Mouse (Mus musculus): Measurements from ENCODE around the gene Ciao1.

DNA sequence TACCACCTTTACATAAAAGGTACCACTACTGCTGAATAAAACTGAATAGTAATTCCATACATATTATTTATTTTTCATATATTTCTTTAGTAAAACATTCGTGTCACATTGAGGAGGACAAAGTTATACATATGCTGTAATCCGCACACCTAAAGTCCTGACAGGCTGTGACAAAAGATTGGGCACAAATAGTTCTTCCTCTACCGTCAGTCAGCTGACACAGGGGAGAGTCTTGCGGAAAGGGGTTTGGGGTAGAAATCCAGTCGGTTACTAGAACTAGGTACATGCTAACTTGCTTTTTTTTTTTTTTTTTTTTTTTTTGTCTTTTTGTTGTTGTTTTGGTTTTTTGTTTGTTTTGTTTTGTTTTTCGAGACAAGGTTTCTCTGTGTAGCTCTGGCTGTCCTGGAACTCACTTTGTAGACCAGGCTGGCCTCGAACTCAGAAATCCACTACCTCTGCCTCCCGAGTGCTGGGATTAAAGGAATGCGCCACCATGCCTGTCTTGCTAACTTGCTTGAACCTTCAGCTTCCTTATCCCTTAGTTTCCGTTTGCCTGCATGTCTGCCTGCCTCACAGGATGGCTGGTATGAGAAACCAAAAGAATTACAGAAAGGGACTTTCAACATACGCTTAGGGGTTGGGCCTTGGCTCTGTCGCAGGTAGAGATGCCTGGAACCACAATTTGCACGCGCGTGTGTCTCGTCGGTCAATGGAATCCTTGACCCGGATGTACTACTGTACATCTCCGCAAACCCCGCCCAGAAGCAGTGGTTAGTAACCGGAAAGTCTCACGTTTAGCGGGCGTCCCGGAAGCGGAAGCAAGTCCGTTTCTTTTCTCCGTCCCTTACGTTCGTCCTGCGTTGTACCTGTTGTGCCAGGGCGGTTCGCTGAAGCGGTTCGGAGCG is 39.8 kb downstream of the Ciao1 start, which contains the start of the genes 1810024B03Rik and Snrnp200:
- no peak for TF ChIP-seq CTCF (IDR thresholded peaks at IDR 0.05; ENCODE audit: control insufficient read depth, insufficient read depth, insufficient replicate concordance, low read depth, low read length)
- peak; percentile 80; the same call in 1 of the 2 replicates for TF ChIP-seq POLR2A (IDR thresholded peaks at IDR 0.05; ENCODE audit: control insufficient read depth, low read depth, low read length)

Measured in testis, adult 2 months (tissue).